Mouse (Mus musculus): ENCODE measurements around the gene Cry2. TPM values are rescaled to one million over a fixed set of nuclear protein-coding genes. Genes with fewer than 3 reads are reported as not detected.

Cry2 gene
- polyA plus RNA-seq (2014; fragmentation: Illumina TruSeq; extraction: RNeasy Lipid Tissue Mini Kit (QIAGEN cat#74804); ENCODE audit: low read depth, low replicate concordance) = 17.8 TPM

DNA sequence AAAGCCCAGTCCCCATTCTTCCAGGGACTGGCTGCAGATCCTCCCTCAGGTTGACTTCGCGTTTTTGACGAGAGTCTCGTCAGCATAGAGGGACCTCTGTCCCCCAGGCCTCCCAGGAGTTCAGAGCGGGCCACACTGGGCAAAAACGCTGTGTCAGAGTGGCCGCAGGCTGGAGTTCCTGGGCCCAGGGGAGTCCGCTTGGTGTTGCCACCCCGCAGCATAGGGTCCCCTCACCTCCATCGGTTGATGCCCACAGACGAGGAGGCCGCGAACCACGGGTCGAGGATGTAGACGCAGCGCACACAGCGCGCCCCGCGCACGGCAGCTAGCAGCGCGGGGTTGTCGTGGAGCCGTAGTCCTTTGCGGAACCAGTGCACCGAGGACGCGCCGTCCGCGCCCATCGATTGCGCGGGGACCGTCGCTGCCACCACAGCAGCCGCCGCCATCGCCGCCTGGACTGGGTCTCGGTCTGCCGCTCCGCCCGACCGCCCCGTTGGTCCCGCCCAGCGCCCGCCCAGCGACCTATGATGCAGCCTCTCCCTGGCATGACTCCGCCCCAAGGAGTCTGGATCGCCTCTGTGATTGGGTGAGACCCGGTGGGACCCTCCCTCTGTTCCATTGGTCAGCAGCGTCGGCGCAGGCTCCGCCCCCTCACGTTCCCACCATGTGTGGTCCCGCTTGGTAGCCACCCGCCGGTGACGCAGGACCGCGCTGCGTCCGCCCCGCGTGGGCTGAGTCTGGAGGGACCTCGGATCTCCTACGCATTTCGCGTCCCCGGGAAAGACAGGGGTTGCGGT is at the start of gene Cry2:
Gene Cry2 (minus strand): TSS at position 466 of the 797 bp plus-strand sequence.

DNA sequence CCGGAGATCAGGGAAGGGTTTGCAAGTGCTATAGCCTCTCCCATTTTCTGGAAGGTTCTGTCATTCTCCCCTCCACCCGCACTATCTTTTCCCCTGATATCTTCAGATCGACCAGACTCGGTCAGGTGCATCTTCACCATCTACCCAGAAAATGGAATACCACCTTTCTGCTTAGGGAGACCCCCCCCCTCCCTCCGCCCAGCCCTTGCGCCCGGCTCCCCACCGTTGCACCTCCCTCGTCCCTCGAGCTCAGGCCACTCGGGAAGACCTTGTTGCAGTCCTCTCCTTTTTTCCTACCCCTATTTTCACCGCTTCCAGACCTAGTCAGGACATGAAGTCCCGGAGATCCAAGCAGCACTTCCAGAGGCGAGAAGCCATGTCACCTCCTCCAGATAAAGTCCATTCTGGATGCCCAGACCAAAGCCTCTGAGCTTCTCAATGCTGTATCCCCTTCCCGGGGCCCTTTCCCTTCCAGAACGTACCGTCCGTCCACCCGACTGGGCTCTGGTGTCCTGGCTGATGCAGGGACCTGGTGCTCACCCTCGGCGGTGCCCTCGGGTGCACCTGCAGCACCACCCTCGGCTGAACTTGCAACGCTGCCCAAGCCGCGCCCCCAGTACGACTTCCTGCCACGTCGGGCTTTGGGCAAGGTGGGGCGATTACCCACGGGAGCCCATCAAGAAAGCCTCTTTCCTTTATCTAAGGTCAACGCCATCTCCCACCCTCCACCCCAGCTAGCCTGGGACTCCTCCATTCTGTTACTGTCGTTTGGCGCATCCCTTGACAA is 26.3 kb upstream of the Cry2 start, which contains the start of gene Slc35c1:
Gene Slc35c1 (minus strand): TSS at position 618 of the 787 bp plus-strand sequence.

DNA sequence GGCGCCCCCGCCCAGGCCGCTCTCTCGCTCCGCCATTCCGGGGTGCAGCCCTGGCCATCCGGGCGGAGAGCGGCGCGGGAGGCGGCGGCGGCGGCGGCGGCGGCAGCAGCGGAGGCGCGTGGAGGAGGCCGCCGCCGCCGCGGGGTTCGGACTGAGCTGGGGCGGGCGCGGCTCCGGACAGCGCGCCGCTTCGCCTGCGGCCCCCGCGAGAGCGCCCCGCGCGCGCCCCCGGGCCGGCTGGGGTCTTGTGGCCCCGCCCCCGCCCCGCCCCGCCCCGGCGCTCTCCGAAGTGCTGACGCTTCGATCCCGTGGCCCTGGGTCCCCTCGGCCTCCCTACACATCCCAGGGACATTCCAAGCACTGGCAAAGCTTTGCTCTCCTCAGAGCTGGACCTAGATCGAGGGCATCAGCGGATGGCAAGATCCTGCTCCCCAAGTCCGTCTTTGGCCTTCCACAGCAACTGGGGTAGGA is 32.7 kb downstream of the Cry2 start, which contains the start of gene Mapk8ip1:
Gene Mapk8ip1 (minus strand): TSS at position 173 of the 471 bp plus-strand sequence.

DNA sequence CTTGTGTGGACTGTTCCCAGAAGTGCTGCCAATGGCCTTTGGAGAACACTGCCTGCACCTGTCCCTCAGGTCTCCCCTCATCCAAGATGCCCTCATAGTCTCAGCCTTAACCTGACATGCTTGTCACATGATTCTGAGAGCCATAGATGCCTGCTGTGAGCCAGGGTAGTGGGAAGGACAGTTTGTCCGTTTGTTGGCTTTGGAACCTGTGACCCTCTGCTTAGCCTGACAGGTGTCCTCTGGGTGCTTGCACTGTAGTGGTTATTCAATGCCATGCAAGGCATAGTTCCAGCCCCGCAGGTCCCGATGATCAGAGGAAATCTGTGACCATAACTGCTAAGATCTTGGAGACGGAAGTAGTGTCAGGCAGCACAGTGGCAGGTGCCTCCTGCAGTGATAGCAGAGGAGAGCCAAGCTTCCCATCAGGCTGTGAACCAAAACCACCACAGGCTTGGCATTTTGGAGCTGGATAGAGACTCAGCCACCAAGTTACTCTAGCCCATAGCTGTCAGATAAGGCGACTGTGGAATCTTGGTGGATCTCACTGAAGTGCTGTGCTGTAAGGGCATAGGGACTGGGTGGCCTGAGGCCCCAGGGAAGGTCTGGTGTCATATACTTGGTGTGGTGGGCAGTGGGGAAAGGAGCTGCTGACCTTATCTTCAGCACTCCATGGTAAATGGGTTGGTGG is 51.8 kb downstream of the Cry2 start, which contains the start of gene 1700029I15Rik:
Gene 1700029I15Rik (plus strand): TSS at position 638 of the 688 bp plus-strand sequence.

DNA sequence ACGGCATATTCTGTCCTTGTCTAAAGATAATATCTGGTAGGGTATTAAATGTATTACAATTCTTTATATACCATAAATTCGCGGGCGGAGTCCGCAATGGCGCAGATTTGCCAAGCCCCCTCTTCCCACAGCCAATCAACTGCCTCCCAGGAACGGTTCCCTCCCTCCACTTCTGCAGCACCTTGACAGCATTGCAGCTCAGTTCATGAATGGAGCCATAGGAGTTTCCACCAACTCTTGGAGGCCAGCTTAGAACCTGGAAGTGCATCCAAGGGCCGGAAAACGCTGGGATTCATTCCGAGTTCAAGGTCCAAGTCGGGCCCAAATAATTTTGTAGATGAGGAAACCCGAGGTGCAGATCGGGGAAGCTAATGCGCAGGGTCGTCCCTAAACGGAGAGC is 59.3 kb downstream of the Cry2 start, which contains the start of the genes Pex16 and Large2:
Gene Pex16 (plus strand): TSS at position 163 of the 400 bp plus-strand sequence.
Gene Large2 (minus strand): TSS at position 356 of the 400 bp plus-strand sequence.

Other genes starting within 250 kb of the Cry2 start
- gene Pex16, start 59.4 kb downstream of the Cry2 start, polyA plus RNA-seq (2014; fragmentation: Illumina TruSeq; extraction: RNeasy Lipid Tissue Mini Kit (QIAGEN cat#74804); ENCODE audit: low read depth, low replicate concordance) = 24.1 TPM
- gene Large2, start 59.2 kb downstream of the Cry2 start, polyA plus RNA-seq (2014; fragmentation: Illumina TruSeq; extraction: RNeasy Lipid Tissue Mini Kit (QIAGEN cat#74804); ENCODE audit: low read depth, low replicate concordance) = 0.73 TPM
- 0.92 TPM for gene 1700029I15Rik, start 51.5 kb downstream of the Cry2 start, polyA plus RNA-seq (2014; fragmentation: Illumina TruSeq; extraction: RNeasy Lipid Tissue Mini Kit (QIAGEN cat#74804); ENCODE audit: low read depth, low replicate concordance)
- 4.2 TPM for gene Mapk8ip1, start 32.8 kb downstream of the Cry2 start, polyA plus RNA-seq (2014; fragmentation: Illumina TruSeq; extraction: RNeasy Lipid Tissue Mini Kit (QIAGEN cat#74804); ENCODE audit: low read depth, low replicate concordance)
- 4.1 TPM for gene Slc35c1, start 26.5 kb upstream of the Cry2 start, polyA plus RNA-seq (2014; fragmentation: Illumina TruSeq; extraction: RNeasy Lipid Tissue Mini Kit (QIAGEN cat#74804); ENCODE audit: low read depth, low replicate concordance)
- 2.4 TPM for gene Chst1, start 165.7 kb upstream of the Cry2 start, polyA plus RNA-seq (2014; fragmentation: Illumina TruSeq; extraction: RNeasy Lipid Tissue Mini Kit (QIAGEN cat#74804); ENCODE audit: low read depth, low replicate concordance)